Mouse (Mus musculus): Measurements from ENCODE around the gene Vmn2r76.
"Not testable (repeated sequence)": the region's sequence is repeated elsewhere in the genome, so short reads cannot be mapped to it uniquely, and the experiment has no call there.

The Vmn2r76 gene

DNA sequence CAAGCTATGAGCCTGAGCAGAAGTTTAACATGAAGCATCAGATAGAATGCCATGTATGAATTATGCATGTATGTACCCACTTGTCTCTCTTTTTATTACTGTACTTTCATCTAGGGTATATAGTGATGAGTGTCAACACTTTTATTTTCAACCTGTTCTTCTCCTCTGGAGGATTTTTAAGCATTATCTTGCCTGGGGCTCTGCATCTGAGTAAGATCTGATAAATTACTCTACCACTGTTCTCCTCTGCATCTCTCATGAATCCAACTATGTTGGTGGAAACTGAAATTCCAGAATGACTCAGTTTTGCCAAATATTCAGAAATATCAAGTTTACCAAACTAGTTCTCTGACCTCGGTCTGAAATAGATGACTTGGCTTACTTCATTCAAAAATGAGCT, at the start of gene Vmn2r76:
TSS of gene Vmn2r76 (minus strand) at position 101 of the 400 bp plus-strand sequence.
- no peak for DNase-seq

DNA sequence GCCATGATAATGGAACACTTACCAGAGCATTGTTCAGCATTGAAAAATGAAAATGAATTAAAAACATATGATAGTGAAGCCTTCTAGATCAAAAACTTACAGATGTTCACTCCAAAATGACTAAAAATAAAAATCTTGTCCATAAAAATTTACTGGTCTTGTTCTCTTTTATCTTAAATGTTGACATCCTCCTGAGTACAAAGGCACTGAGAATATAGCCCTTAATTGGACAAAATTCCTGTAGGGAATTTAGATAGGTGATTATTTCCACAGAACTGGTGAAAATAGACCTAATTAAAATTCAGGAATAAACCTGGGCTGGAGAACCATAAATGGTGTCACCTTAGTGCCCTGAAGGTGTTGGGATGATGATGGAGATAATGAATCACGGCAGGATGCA, 31.0 kb upstream of the Vmn2r76 start, which contains the start of gene Olfr310:
TSS of gene Olfr310 (minus strand) at position 101 of the 400 bp plus-strand sequence.
- DNase-seq, result no peak

- peak in 1 of 2 experiments; percentile 5 for DNase-seq
Measured at GRCm38 (mm10) chr7:86211345-86211744, 34.8 kb downstream of the Vmn2r76 start.

DNA sequence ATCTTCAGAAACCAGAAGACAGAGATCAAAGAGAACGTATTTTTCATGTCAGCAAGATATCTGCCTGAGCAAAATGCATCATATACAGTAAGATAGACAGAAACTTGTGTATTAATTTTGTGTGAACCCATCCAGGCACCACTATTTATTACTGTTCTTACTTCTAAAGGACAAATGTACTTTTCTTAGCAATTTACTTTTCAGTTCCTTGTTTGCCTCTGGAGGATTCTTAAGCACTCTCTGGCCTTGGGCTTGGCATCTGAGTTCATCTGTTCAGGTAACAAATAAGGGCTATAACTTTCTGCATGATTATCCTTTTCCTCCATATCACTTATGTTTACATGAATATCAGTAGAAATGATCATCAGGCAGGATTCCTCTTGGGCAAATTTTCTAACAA, 74.4 kb downstream of the Vmn2r76 start, which contains the start of gene Vmn2r75:
TSS of gene Vmn2r75 (minus strand) at position 101 of the 400 bp plus-strand sequence.
- not testable (repeated sequence) for DNase-seq
